Mouse (Mus musculus) neural tube, embryonic 13.5 days (tissue): Measurements from ENCODE around the gene Rusc2. TPM values are rescaled to one million over a fixed set of nuclear protein-coding genes. Genes with fewer than 3 reads are reported as not detected.

ENCODE experiments used
- ATAC-seq: fragments of 200-750 bp; cut with Nextera tagmentation; 2 replicates; pipeline ENCODE4 v1.8.0; 2017; ENCODE audit warnings: low read depth, mild to moderate bottlenecking, moderate TSS enrichment, moderate library complexity
- H3K27ac ChIP-seq: fragments of 300-500 bp; sonication (generic); replicated peaks from 2 replicates; pipeline ENCODE4 v1.5.1; 2015; ENCODE audit warnings: moderate library complexity, mild to moderate bottlenecking, inconsistent platforms
- H3K27me3 ChIP-seq: fragments of 300-500 bp; sonication (generic); 2 replicates; pipeline ENCODE4 v1.6.1; 2015; ENCODE audit warnings: mild to moderate bottlenecking, inconsistent platforms
- H3K36me3 ChIP-seq: fragments of 300-500 bp; sonication (generic); 2 replicates; pipeline ENCODE4 v1.6.1; 2015; ENCODE audit warnings: mild to moderate bottlenecking, inconsistent platforms
- H3K4me1 ChIP-seq: fragments of 300-500 bp; sonication (generic); replicated peaks from 2 replicates; pipeline ENCODE4 v1.6.1; 2015; ENCODE audit warnings: inconsistent platforms
- H3K4me2 ChIP-seq: fragments of 300-500 bp; sonication (generic); 2 replicates; pipeline ENCODE4 v1.6.1; 2015; ENCODE audit warnings: inconsistent platforms, mild to moderate bottlenecking, moderate library complexity
- H3K4me3 ChIP-seq: fragments of 300-500 bp; sonication (generic); 2 replicates; pipeline ENCODE4 v1.5.1; 2015; ENCODE audit warnings: mild to moderate bottlenecking, inconsistent platforms
- H3K9ac ChIP-seq: fragments of 300-500 bp; sonication (generic); 2 replicates; pipeline ENCODE4 v1.6.1; 2015; ENCODE audit warnings: moderate library complexity, mild to moderate bottlenecking, inconsistent platforms
- H3K9me3 ChIP-seq: fragments of 300-500 bp; sonication (generic); 2 replicates; pipeline ENCODE4 v1.6.1; 2016; ENCODE audit warnings: inconsistent platforms
- WGBS: fragments of 180-500 bp; shearing (Covaris S2); methylation state at CpG from one replicate; pipeline ENCODE4 v1.1.7; 2015; 5-methylcytosine and 5-hydroxymethylcytosine counted together
- polyA plus RNA-seq: library from polyadenylated mRNA; unstranded; fragments of >200 nt; fragmentation: Nextera tagmentation; extraction: Ambion mirVana; gene quantifications from 2 replicates; pipeline ENCODE4 v1.2.1, GENCODE M21; 2015

The Rusc2 gene
- polyA plus RNA-seq, 1 experiment from 2014 or later: 74.5 TPM

DNA sequence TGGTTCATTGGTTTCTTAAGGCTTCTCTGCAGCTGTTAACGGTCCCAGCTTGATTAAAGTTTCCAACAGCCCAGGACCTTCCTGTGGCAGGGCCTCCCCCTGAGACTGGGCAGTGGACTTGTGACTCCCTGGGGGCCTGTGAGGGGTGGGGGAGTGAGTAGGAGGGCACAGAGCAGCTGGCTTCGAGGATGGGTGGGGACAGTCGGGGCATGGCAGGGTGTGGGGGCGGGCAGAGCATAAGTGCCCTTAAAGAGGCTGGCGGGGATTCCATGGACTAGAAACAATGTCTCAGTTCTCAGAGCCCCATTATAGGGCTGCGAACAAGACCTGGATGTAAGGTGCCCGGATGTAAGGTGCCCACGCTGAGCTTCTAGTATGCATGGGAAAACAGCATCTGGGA lies 75.3 kb downstream of the Rusc2 start:
- no peak for ATAC-seq
- WGBS: 25% methylated on average over 8 of the region's 8 CpGs
- H3K9ac ChIP-seq: no peak overlapping the region
- no peaks in the 10 kb centered on the region for H3K9me3 ChIP-seq
- no peak overlapping the region for H3K4me2 ChIP-seq
- no peaks in the 10 kb centered on the region for H3K36me3 ChIP-seq
- no peak overlapping the region for H3K4me3 ChIP-seq
- H3K27ac ChIP-seq: no peak overlapping the region
- H3K27me3 ChIP-seq: peaks cover 29% of the 10 kb centered on the region
- H3K4me1 ChIP-seq: peaks cover 25% of the 10 kb centered on the region

DNA sequence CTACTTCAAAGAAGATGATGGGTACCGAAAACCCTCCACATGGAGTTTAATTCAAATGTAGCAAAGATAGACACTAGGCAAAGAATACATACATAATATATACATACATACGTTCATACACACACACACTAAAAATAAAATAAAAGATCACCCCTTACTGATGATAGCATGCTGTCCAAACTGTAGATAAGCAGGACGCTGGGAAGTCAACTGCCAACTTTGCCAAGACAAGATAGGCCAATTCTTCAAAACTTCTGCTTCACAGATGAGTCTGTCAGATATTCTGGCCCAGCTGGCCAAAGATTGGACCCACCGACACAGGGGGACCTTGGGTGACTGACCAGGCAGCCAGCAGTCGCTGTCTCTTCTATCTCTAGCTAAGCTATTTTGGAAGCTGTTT lies 81.3 kb downstream of the Rusc2 start:
- 90% methylated on average over 5 of the region's 5 CpGs for WGBS
- H3K4me3 ChIP-seq: no peak overlapping the region
- no peaks in the 10 kb centered on the region for H3K27me3 ChIP-seq
- no peak overlapping the region for H3K9ac ChIP-seq
- no peaks in the 10 kb centered on the region for H3K36me3 ChIP-seq
- ATAC-seq: no peak
- no peaks in the 10 kb centered on the region for H3K4me1 ChIP-seq
- no peak overlapping the region for H3K4me2 ChIP-seq
- H3K27ac ChIP-seq: no peak overlapping the region
- no peaks in the 10 kb centered on the region for H3K9me3 ChIP-seq

DNA sequence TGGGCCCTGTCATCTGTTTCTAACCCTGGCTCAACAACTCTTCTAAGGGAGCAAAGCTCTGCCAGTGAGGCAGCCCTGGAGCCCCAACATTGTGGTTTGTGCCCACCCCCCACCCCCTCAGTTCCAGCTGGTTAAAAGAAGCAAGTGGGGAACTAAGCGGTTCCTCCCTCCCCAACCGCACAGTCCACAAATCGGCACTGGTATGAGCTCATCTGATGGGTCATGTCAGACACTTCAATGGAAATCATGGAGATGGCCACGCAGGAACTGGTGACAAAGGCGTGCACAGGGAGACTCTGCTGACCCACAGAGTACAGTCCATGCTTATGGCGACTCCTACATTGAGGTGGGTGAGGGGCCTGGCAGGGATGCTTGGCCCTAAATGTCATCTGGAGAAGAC lies 84.2 kb downstream of the Rusc2 start:
- Histone ChIP-seq H3K4me2 (no peak overlapping the region), H3K4me1 (no peaks in the 10 kb centered on the region), H3K9me3 (no peaks in the 10 kb centered on the region), H3K27me3 (no peaks in the 10 kb centered on the region), H3K36me3 (no peaks in the 10 kb centered on the region), H3K9ac (no peak overlapping the region), H3K27ac (no peak overlapping the region), H3K4me3 (no peak overlapping the region)
- WGBS: 83% methylated on average over 6 of the region's 6 CpGs
- ATAC-seq: no peak

DNA sequence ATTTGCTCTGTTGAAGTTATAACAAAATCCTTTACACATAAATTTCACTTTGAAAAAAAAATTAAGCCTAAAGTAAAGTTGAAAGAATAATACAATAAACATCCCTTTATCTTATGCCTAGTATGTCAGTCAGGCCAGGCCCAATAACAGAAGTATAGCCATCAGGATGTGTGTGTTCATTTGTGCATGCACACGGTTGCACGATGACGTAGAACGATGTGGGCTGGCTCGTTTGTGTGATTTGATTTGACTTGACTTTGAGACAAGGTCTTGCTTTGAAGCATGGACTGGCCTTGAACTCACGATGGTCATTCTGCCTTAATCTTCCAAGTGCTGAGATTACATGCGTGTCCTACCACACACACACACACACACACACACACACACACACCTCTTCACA lies 85.1 kb downstream of the Rusc2 start:
- no peaks in the 10 kb centered on the region for H3K36me3 ChIP-seq
- H3K27me3 ChIP-seq: no peaks in the 10 kb centered on the region
- H3K9me3 ChIP-seq: no peaks in the 10 kb centered on the region
- no peak overlapping the region for H3K4me2 ChIP-seq
- no peak overlapping the region for H3K27ac ChIP-seq
- H3K9ac ChIP-seq: no peak overlapping the region
- H3K4me1 ChIP-seq: no peaks in the 10 kb centered on the region
- no peak for ATAC-seq
- H3K4me3 ChIP-seq: no peak overlapping the region
- WGBS: 90% methylated on average over 7 of the region's 7 CpGs

DNA sequence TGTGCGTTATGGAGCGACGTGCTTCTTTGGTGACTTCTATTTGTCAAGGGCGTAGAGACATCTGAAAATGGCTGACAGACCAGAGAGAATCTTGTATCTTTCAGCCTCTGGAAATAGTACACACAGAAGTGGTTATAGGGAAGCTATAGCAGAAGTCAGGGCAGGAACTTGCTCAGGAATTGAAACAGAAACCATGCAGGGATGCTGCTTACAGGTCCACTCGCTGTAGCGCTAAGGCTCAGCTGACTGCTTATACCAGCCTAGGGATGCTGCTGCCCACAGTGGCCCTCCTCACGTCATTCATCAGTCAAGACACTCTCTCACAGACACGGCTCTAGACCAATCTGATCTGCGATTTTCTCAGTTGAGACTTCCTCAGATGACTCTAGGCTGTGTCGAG lies 88.5 kb downstream of the Rusc2 start:
- no peak for ATAC-seq

DNA sequence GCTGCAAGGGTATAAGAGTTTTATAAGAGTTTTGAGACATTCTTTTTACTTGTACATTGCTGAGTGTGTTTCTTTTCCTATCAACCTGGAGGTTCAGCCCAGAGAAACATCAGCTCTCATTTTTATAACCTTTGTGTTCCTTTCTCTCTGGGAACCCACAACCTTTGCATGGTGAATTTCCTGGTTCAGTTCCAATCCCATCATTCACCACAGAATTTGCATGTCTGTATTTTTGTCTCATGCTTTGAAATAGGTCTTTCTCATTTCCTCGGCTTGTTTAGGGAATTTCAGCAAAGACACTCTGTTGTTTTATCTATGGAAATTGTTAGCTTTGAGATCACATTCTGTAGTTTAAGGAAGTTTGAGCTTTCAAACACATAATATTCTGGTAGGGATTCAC lies 91.9 kb downstream of the Rusc2 start:
- H3K4me2 ChIP-seq: no peak overlapping the region
- no peak for ATAC-seq
- no peak overlapping the region for H3K9ac ChIP-seq
- 75% methylated on average over 1 of the region's 1 CpGs for WGBS
- H3K9me3 ChIP-seq: no peaks in the 10 kb centered on the region
- no peak overlapping the region for H3K27ac ChIP-seq
- H3K27me3 ChIP-seq: no peaks in the 10 kb centered on the region
- no peaks in the 10 kb centered on the region for H3K4me1 ChIP-seq
- H3K36me3 ChIP-seq: no peaks in the 10 kb centered on the region
- no peak overlapping the region for H3K4me3 ChIP-seq

More for the DNA sequence above, 88.5 kb downstream of the Rusc2 start:
- Histone ChIP-seq H3K9me3 (no peaks in the 10 kb centered on the region), H3K27ac (no peak overlapping the region), H3K4me2 (no peak overlapping the region), H3K4me1 (no peaks in the 10 kb centered on the region), H3K4me3 (no peak overlapping the region), H3K27me3 (no peaks in the 10 kb centered on the region), H3K9ac (no peak overlapping the region), H3K36me3 (no peaks in the 10 kb centered on the region)
- WGBS: 91% methylated on average over 10 of the region's 10 CpGs

- no peak for ATAC-seq
- WGBS: 89% methylated on average over 6 of the region's 6 CpGs
- Histone ChIP-seq H3K9ac (no peak overlapping the region), H3K4me3 (no peak overlapping the region), H3K4me2 (no peak overlapping the region), H3K9me3 (no peaks in the 10 kb centered on the region), H3K36me3 (no peaks in the 10 kb centered on the region), H3K27ac (no peak overlapping the region), H3K27me3 (no peaks in the 10 kb centered on the region), H3K4me1 (no peaks in the 10 kb centered on the region)
Measured at GRCm38 (mm10) chr4:43476604-43477003, 94.8 kb downstream of the Rusc2 start.

Other genes starting within 250 kb of the Rusc2 start
- gene Atp8b5, start 114.8 kb upstream of the Rusc2 start, polyA plus RNA-seq: 0.33 and 0.77 TPM in 2 replicates
- 0.32 and 0.59 TPM in 2 replicates for gene Fam166b, start 47.2 kb downstream of the Rusc2 start, polyA plus RNA-seq
- gene Tesk1, start 60.0 kb downstream of the Rusc2 start, polyA plus RNA-seq: 10.8 and 14.4 TPM in 2 replicates
- gene Cd72, start 72.6 kb downstream of the Rusc2 start, polyA plus RNA-seq: 2.8 and 3.7 TPM in 2 replicates
- gene Sit1, start 101.8 kb downstream of the Rusc2 start, polyA plus RNA-seq: not detected in 2 replicates
- 65.5 and 73.1 TPM in 2 replicates for gene Ccdc107, start 110.9 kb downstream of the Rusc2 start, polyA plus RNA-seq
- gene Arhgef39, start 117.7 kb downstream of the Rusc2 start, polyA plus RNA-seq: 10.0 and 10.4 TPM in 2 replicates
- gene Car9, start 125.0 kb downstream of the Rusc2 start, polyA plus RNA-seq: 0.33 and 0.56 TPM in 2 replicates
- 29.0 and 77.1 TPM in 2 replicates for gene Tpm2, start 141.8 kb downstream of the Rusc2 start, polyA plus RNA-seq
- 88.9 and 89.1 TPM in 2 replicates for gene Creb3, start 180.4 kb downstream of the Rusc2 start, polyA plus RNA-seq
- gene Tln1, start 180.7 kb downstream of the Rusc2 start, polyA plus RNA-seq: 64.4 and 69.6 TPM in 2 replicates
- gene Rgp1, start 196.7 kb downstream of the Rusc2 start, polyA plus RNA-seq: 23.9 and 28.0 TPM in 2 replicates
- gene Gba2, start 196.9 kb downstream of the Rusc2 start, polyA plus RNA-seq: 47.8 and 50.8 TPM in 2 replicates
- gene Msmp, start 202.5 kb downstream of the Rusc2 start, polyA plus RNA-seq: 2.2 TPM in 1 of 2 replicates, not detected in the other
- gene Npr2, start 250.0 kb downstream of the Rusc2 start, polyA plus RNA-seq: 26.9 and 27.8 TPM in 2 replicates